Comparison of ENCODE assay signal across 14 mouse cellular contexts in the genomic region with DNA sequence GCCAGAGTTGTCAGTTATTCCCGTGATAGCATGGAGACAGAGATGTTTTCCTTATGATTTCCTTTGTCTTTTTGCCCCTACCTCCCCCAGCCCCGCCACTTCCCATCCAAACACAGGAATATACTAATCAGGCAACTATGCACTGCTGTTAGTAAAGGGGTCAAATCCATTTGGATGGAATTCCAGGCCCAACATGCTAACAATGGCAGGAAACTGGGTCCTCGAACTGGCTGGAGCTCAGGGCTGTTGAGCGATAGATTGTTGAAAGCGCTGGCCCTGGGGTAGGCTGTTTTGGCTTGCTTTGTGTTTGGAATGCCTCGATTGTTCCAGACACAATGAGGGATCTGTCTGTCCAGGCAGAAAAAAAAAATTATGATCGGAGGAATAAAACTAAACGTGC.
DNase-seq lines count a peak whose midpoint lies in the region; ATAC-seq and TF ChIP-seq lines count a peak whose summit lies in the region.
"Had no signal": no experiment of that assay in that cellular context is flagged by ENCODE, and none has a peak within 500 bp of the region (broad histone marks: within the 10 kb centered on the region; RNA-seq: fewer than 3 reads in every experiment).

No protein-coding gene starts in this region.

- peak; percentile 22 for DNase-seq in gastrocnemius, postnatal 25 days
- DNase-seq in gastrocnemius, postnatal 4 days (ENCODE audit: low spot score in 2 of 2) = no peak
- DNase-seq in heart, postnatal 0 days (ENCODE audit: low spot score) = peak; percentile 72
- peak; percentile 75 for DNase-seq in lung, postnatal 10 days
- no peak for DNase-seq in thymus, postnatal 14 days
- DNase-seq in cerebellum, postnatal 25 days = no peak
- DNase-seq: B cell, adult 2 months; cerebellum, adult 11 months; layer of hippocampus, postnatal 36 days; liver, embryonic 13.5 days; thymus, postnatal 36 days had no signal

- H3K4me3 ChIP-seq in cortical plate, adult 2 months (ENCODE audit: insufficient read depth, low read length) = no peak overlapping the region
- H3K4me3 ChIP-seq in heart, postnatal 0 days (ENCODE audit: low read depth, low read length) = no peak overlapping the region
- H3K4me3 ChIP-seq in midbrain, embryonic 16.5 days (ENCODE audit: low read depth, low read length) = no peak overlapping the region
- H3K4me3 ChIP-seq: embryonic facial prominence, embryonic 13.5 days; liver, embryonic 13.5 days had no signal

- no peaks in the 10 kb centered on the region for H3K9me3 ChIP-seq in heart, postnatal 0 days (replicated peaks; ENCODE audit: control insufficient read depth, low read length)
- H3K9me3 ChIP-seq in midbrain, embryonic 16.5 days (replicated peaks; ENCODE audit: control insufficient read depth, low read length, poor library complexity, severe bottlenecking) = no peaks in the 10 kb centered on the region
- H3K9me3 ChIP-seq: embryonic facial prominence, embryonic 13.5 days; liver, embryonic 13.5 days had no signal

- H3K4me1 ChIP-seq in cortical plate, adult 2 months (ENCODE audit: control insufficient read depth, insufficient read depth, low read length) = no peaks in the 10 kb centered on the region
- peaks cover 28% of the 10 kb centered on the region for H3K4me1 ChIP-seq in heart, postnatal 0 days (ENCODE audit: control insufficient read depth, insufficient read depth)
- H3K4me1 ChIP-seq in midbrain, embryonic 16.5 days (ENCODE audit: control insufficient read depth, insufficient read depth, low read length) = no peaks in the 10 kb centered on the region
- H3K4me1 ChIP-seq: embryonic facial prominence, embryonic 13.5 days; liver, embryonic 13.5 days had no signal

- no peak for TF ChIP-seq POLR2A in cortical plate, adult 2 months (IDR thresholded peaks at IDR 0.05; ENCODE audit: extremely low read depth, insufficient read depth, low read length)

- no peak overlapping the region for H3K4me2 ChIP-seq in heart, postnatal 0 days (ENCODE audit: low read depth, low read length)
- H3K4me2 ChIP-seq in midbrain, embryonic 16.5 days (ENCODE audit: low read length) = no peak overlapping the region
- H3K4me2 ChIP-seq: embryonic facial prominence, embryonic 13.5 days; liver, embryonic 13.5 days had no signal

- H3K27ac ChIP-seq in cortical plate, adult 2 months (ENCODE audit: insufficient read depth, low read length) = 0 out of 2 replicates have a peak overlapping the region, but pooled peaks have one; percentile 77
- peak overlapping the region; percentile 62 for H3K27ac ChIP-seq in heart, postnatal 0 days (ENCODE audit: low read depth)
- no peak overlapping the region for H3K27ac ChIP-seq in midbrain, embryonic 16.5 days (ENCODE audit: low read length)
- H3K27ac ChIP-seq: embryonic facial prominence, embryonic 13.5 days; liver, embryonic 13.5 days had no signal

- no peaks in the 10 kb centered on the region for H3K27me3 ChIP-seq in heart, postnatal 0 days (ENCODE audit: control insufficient read depth, insufficient read depth, low read length)
- H3K27me3 ChIP-seq in midbrain, embryonic 16.5 days (ENCODE audit: control insufficient read depth, insufficient read depth, low read depth, low read length) = no peaks in the 10 kb centered on the region
- H3K27me3 ChIP-seq: embryonic facial prominence, embryonic 13.5 days; liver, embryonic 13.5 days had no signal

- no peaks in the 10 kb centered on the region for H3K36me3 ChIP-seq in heart, postnatal 0 days (replicated peaks; ENCODE audit: control insufficient read depth, insufficient read depth, low read length)
- H3K36me3 ChIP-seq in midbrain, embryonic 16.5 days (ENCODE audit: control insufficient read depth, insufficient read depth, low read length) = no peaks in the 10 kb centered on the region
- H3K36me3 ChIP-seq: embryonic facial prominence, embryonic 13.5 days; liver, embryonic 13.5 days had no signal

- WGBS in heart, postnatal 0 days = 56% methylated on average over 8 of the region's 8 CpGs
- WGBS in midbrain, embryonic 16.5 days = 73% methylated on average over 8 of the region's 8 CpGs

- no peak for TF ChIP-seq EP300 in heart, postnatal 0 days (IDR thresholded peaks at IDR 0.05; ENCODE audit: low read depth)

- ATAC-seq in heart, postnatal 0 days (ENCODE audit: insufficient read depth, low read depth) = peak; percentile 63
- no peak for ATAC-seq in midbrain, embryonic 16.5 days

- no peak for TF ChIP-seq CTCF in cortical plate, adult 2 months (IDR thresholded peaks at IDR 0.05; ENCODE audit: extremely low read depth, insufficient read depth, low read length)
- TF ChIP-seq CTCF in heart, postnatal 0 days (IDR thresholded peaks at IDR 0.05; ENCODE audit: low read depth) = no peak

- H3K9ac ChIP-seq in heart, postnatal 0 days (replicated peaks; ENCODE audit: low read depth, low read length) = no peak overlapping the region
- no peak overlapping the region for H3K9ac ChIP-seq in midbrain, embryonic 16.5 days (ENCODE audit: low read depth, low read length)
- H3K9ac ChIP-seq: embryonic facial prominence, embryonic 13.5 days; liver, embryonic 13.5 days had no signal

Comparison
In these comparisons a context has a peak if more than half of its experiments do, and no peak if none do; other contexts are left out.
1. DNase-seq: peak in gastrocnemius, postnatal 25 days (single experiment), heart, postnatal 0 days (single experiment) and lung, postnatal 10 days (single experiment); none in gastrocnemius, postnatal 4 days (0 of 2), thymus, postnatal 14 days (single experiment) and cerebellum, postnatal 25 days (0 of 2).